Mouse (Mus musculus): ENCODE measurements around the gene Mri1. TPM values are rescaled to one million over a fixed set of nuclear protein-coding genes. Genes with fewer than 3 reads are reported as not detected.

The Mri1 gene
- total RNA-seq (2023): 29.8 to 39.4 TPM (median 33.4 TPM) in 4 replicates

DNA sequence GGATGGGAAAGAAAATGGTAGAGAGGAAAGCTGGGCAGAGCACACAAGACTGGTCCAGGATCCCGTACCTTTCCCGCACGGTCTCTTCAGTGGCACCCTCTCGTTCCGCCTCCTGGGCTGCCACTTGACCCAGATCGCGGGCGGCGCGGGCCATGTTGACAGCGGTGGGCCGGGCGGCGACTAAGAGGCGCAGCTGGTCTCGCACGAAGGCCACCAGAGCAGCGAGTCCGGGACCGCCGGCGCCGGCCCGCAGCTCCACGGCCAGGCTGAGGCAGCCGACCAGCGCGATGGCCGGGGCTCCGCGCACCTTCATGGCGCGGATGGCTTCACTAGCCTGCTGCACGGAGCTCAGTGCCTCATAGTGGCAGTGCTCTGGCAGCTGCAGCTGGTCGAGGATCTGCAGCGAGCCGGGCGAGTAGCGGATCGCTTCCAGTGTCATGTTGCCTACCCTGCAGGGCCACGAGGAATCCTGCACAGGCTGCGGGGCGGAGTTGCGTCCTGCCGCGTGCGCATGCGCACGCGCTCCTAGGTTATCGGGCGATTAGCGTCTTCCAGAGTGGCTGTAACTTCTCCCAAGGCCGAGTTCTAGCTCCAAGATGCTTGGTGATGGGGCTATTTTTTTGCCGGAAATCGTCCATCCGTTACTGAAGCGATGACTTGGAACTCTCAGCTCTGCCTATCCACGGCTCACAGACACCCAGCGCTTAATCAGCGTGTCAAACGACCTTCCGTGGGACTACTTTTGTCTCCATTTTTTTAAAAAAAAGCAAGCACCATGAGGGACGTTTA, at the start of gene Mri1:
Gene Mri1 (minus strand): TSS at position 505 of the 789 bp plus-strand sequence.

DNA sequence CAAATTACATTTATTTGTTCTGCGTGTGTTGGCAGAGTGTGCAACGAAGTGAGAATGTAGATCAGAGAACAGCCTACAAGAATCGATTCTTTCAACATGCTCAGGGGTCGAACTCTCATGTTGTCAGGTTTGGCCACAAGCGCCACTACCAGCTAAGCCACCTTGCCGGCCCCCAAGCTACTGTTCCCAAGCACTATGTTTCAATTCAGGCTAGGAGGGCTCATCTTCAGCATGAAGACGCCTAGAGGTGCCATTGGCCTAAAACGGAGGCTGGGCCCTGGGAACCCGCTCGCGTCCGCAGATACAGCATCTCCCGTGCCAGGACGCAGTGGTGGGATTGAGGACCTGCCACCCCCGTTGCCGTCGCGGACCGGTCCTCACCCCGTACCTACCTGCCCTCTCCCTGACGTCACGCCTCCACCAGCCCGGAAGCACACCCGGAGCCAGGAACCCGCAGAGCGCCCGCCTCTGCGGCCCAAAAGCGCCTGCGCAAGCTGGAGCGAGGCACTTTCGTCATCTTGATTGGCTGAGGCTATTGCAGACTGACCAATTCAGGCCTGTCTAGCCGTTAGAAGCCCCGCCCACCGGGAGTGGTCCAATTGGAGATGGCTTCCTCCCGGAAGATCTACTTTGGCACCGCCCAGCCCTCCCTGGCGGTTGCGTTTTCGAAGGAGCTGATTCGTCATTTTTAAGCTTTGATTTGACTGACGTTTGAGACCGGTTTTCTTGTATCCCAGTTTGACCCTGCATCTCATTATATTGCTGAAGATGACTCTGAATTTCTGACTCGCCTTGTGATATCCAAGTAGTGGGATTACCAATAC, 13.0 kb upstream of the Mri1 start, which contains the start of gene Ccdc130:
Gene Ccdc130 (minus strand): TSS at position 431 of the 824 bp plus-strand sequence.

DNA sequence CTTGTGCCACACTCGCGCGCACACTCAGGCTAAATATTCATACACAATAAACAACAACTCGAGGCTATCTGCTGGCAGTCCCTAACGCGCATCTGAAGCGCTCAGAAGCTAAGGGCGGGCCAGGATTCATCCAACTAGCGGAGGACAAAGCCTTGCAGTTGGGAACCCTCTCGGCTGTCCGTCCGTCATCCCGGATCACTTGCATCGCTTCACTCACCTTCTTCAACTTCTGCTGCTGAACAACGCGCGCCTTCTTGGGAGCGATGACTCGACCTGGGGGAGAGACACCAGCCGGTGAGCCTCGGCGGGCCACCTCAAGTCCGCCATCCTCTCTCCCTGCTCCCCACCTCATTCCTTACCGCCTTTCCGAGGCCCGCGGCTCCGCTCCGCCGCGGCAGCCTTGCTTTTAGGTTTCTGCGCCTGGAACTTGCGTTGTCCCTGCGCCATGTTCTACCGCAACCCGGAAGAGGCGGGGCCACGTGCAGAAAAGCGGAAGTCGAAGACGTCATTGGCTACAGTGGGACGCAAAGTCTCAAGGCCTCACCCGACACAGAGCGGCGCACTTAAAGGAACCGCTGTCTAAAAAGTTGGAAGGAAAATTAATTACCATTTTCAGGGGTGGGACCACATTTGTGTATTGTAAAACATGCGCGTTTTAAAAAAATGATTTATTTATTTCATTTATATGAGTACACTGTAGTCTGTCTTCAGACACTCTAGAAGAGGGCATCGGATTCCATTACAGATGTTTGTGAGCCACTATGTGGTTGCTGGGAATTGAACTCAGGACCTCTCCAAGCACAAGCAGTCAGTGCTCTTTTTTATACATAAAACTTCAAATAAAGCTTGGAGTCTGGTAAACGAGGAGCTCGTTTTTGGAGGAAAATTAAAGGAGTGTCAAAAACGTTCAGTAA, 7.6 kb downstream of the Mri1 start, which contains the start of gene D8Ertd738e:
Gene D8Ertd738e (minus strand): TSS at position 463 of the 914 bp plus-strand sequence.

DNA sequence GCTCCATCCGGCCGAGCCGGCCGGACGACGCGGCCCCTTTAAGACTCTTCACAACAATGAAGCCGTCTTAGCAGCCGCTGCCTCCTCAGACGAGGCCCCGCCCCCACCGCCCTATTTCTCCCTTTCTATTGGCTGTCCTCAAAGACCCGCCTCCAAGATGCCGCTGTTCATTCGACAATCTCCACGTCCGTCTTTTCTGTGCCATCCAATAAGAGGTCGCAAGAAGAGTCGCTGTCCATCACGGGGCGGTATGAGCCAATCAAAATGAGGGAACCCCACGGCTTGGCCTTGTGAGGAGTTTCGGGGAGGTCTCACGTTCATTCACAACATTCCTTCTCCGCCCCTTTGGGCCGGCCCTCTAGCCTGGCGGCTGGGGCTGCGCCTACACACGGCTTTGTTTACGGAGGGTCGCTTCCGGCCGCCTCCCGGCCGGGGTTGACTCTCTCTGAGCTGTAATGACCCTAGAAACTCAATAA, 20.1 kb downstream of the Mri1 start, which contains the start of gene Zswim4:
Gene Zswim4 (minus strand): TSS at position 58 of the 476 bp plus-strand sequence.

Other genes with a start within 250 kb of the Mri1 start
- not detected in 4 replicates for gene 2210011C24Rik, start 245.2 kb downstream of the Mri1 start, total RNA-seq (2023)
- gene Palm3, start 235.9 kb downstream of the Mri1 start, total RNA-seq (2023): not detected in 4 replicates
- 78.5 to 94.8 TPM (median 84.7 TPM) in 4 replicates for gene Il27ra, start 214.7 kb downstream of the Mri1 start, total RNA-seq (2023)
- gene Rln3, start 212.3 kb downstream of the Mri1 start, total RNA-seq (2023): not detected in 4 replicates
- 5.6 to 8.3 TPM (median 7.3 TPM) in 4 replicates for gene Gm10643, start 192.2 kb downstream of the Mri1 start, total RNA-seq (2023)
- gene Rfx1, start 190.5 kb downstream of the Mri1 start, total RNA-seq (2023): 99.2 to 107 TPM (median 104 TPM) in 4 replicates
- gene Dcaf15, start 152.6 kb downstream of the Mri1 start, total RNA-seq (2023): 48.7 to 58.3 TPM (median 52.6 TPM) in 4 replicates
- 0.20 to 0.24 TPM in 2 of 4 replicates, not detected in the others for gene Podnl1, start 131.3 kb downstream of the Mri1 start, total RNA-seq (2023)
- 26.2 to 35.4 TPM (median 28.7 TPM) in 4 replicates for gene Cc2d1a, start 109.4 kb downstream of the Mri1 start, total RNA-seq (2023)
- gene 4930432K21Rik, start 109.3 kb downstream of the Mri1 start, total RNA-seq (2023): 1.2 to 1.4 TPM (median 1.3 TPM) in 4 replicates
- not detected in 4 replicates for gene Nanos3, start 72.1 kb downstream of the Mri1 start, total RNA-seq (2023)
- gene Zswim4, start 20.3 kb downstream of the Mri1 start, total RNA-seq (2023): 28.2 to 33.1 TPM (median 30.3 TPM) in 4 replicates
- 193 to 242 TPM (median 216 TPM) in 4 replicates for gene D8Ertd738e, start 7.6 kb downstream of the Mri1 start, total RNA-seq (2023)
- 18.4 to 24.7 TPM (median 21.0 TPM) in 4 replicates for gene Ccdc130, start 13.1 kb upstream of the Mri1 start, total RNA-seq (2023)
- gene Cacna1a, start 131.1 kb upstream of the Mri1 start, total RNA-seq (2023): 0.91 to 3.5 TPM (median 2.1 TPM) in 4 replicates

Data from B cell, adult 62 days (primary cell).